Mouse (Mus musculus): ENCODE data around the gene Cd72.

Cd72 gene

GRCm38 (mm10) chr4:43400976-43401375 lies 53.5 kb downstream of the Cd72 start:
- DNase-seq (ENCODE audit: low spot score): no peak

- DNase-seq (ENCODE audit: low spot score): no peak
Measured at GRCm38 (mm10) chr4:43399391-43400131, 54.9 kb downstream of the Cd72 start.

- peak; percentile 68 for DNase-seq (ENCODE audit: low spot score)
Measured at GRCm38 (mm10) chr4:43398829-43399331, 55.5 kb downstream of the Cd72 start.

- no peak for DNase-seq (ENCODE audit: low spot score)
Measured at GRCm38 (mm10) chr4:43398014-43398413, 56.4 kb downstream of the Cd72 start.
